Mouse (Mus musculus): ENCODE data around the gene Ugt1a7c. TPM values are rescaled to one million over a fixed set of nuclear protein-coding genes. Genes with fewer than 3 reads are reported as not detected.

Ugt1a7c gene
- polyA plus RNA-seq, 1 experiment from 2014 or later = 1.9 TPM

DNA sequence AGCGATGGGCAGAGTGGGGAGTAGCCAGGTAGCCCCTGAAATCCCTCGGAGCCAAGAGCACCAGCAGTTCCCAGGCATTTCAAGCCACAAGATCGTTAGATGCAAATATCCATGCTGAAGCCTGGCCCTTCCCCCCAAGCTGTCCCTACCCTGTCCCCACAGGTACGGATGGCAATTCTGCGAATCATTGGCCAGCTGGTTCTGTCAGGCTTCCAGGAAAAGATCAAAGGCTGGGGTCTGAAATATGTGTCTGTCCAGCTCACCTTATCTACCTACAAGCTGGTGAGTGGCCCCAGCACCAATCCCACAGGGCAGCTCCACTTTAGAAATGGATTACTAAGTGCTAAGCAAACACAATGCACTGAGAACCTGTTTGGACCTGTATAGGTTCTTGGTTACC is 142.4 kb downstream of the Ugt1a7c start:
- WGBS = 77% methylated on average over 5 of the region's 5 CpGs
- no peak for ATAC-seq

DNA sequence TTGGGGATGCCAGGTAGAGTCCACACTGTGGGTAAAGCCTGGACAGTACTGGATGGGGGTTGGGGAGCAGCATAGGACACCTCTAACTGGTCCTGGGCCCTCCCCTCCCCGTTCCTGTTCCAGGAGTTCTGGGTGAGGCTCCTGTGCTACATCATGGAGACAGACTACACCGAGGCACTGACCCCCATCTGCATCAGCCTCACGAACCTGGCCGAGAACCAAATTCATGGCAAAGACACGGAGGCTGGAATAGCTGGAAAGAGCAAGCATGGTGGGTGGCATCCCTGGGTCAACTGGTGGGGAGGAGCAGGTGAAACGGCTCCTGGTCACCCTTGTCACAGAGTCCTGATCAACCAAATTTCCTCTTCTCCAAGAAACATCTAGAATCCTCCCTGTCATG is 143.9 kb downstream of the Ugt1a7c start:
- WGBS = 81% methylated on average over 6 of the region's 6 CpGs
- H3K4me3 ChIP-seq (ENCODE audit: low read length) = no peak overlapping the region
- H3K4me1 ChIP-seq (ENCODE audit: control insufficient read depth, insufficient read depth, low read depth, low read length) = no peaks in the 10 kb centered on the region
- 0 out of 2 replicates have a peak, but pooled peaks have one; percentile 5 for ATAC-seq
- no peaks in the 10 kb centered on the region for H3K27me3 ChIP-seq (replicated peaks; ENCODE audit: control insufficient read depth, insufficient read depth, low read length)
- H3K4me2 ChIP-seq (ENCODE audit: low read length) = no peak overlapping the region
- H3K9me3 ChIP-seq (ENCODE audit: control insufficient read depth, low read length) = peaks cover 92% of the 10 kb centered on the region
- H3K36me3 ChIP-seq (ENCODE audit: control insufficient read depth, insufficient read depth, low read length) = no peaks in the 10 kb centered on the region
- H3K27ac ChIP-seq (ENCODE audit: low read depth, low read length) = no peak overlapping the region
- H3K9ac ChIP-seq (ENCODE audit: low read depth, low read length) = no peak overlapping the region

More for the DNA sequence above, 142.4 kb downstream of the Ugt1a7c start:
- H3K9me3 ChIP-seq (ENCODE audit: control insufficient read depth, low read length) = peaks cover 95% of the 10 kb centered on the region
- H3K9ac ChIP-seq (ENCODE audit: low read depth, low read length) = no peak overlapping the region
- H3K4me1 ChIP-seq (ENCODE audit: control insufficient read depth, insufficient read depth, low read depth, low read length) = no peaks in the 10 kb centered on the region
- H3K4me3 ChIP-seq (ENCODE audit: low read length) = no peak overlapping the region
- H3K27me3 ChIP-seq (replicated peaks; ENCODE audit: control insufficient read depth, insufficient read depth, low read length) = no peaks in the 10 kb centered on the region
- no peak overlapping the region for H3K4me2 ChIP-seq (ENCODE audit: low read length)
- no peaks in the 10 kb centered on the region for H3K36me3 ChIP-seq (ENCODE audit: control insufficient read depth, insufficient read depth, low read length)
- no peak overlapping the region for H3K27ac ChIP-seq (ENCODE audit: low read depth, low read length)

DNA sequence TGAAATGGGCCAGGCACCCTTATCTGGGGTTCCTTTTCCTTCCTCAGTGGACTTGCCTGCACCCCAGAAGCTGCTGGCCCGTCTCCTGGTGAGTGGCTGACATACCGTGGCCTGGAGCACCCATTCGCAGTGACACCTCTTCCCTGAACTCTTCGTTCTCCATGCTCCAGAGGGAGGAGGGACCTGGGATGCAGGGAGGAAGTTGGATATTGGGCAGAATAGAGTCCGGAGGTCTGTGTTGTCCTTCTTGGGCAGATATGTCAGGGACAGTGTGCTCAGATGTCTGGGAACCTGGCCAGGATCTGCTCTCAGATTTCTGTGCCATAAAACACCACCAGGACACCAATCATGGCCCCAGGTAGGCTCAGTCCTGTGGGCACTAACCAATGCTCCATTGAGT is 145.2 kb downstream of the Ugt1a7c start:
- H3K36me3 ChIP-seq (ENCODE audit: control insufficient read depth, insufficient read depth, low read length) = no peaks in the 10 kb centered on the region
- H3K4me2 ChIP-seq (ENCODE audit: low read length) = no peak overlapping the region
- WGBS = 77% methylated on average over 5 of the region's 5 CpGs
- H3K4me1 ChIP-seq (ENCODE audit: control insufficient read depth, insufficient read depth, low read depth, low read length) = no peaks in the 10 kb centered on the region
- no peak overlapping the region for H3K4me3 ChIP-seq (ENCODE audit: low read length)
- H3K9me3 ChIP-seq (ENCODE audit: control insufficient read depth, low read length) = peaks cover 90% of the 10 kb centered on the region
- H3K27me3 ChIP-seq (replicated peaks; ENCODE audit: control insufficient read depth, insufficient read depth, low read length) = no peaks in the 10 kb centered on the region
- no peak for ATAC-seq
- H3K9ac ChIP-seq (ENCODE audit: low read depth, low read length) = no peak overlapping the region
- H3K27ac ChIP-seq (ENCODE audit: low read depth, low read length) = no peak overlapping the region

DNA sequence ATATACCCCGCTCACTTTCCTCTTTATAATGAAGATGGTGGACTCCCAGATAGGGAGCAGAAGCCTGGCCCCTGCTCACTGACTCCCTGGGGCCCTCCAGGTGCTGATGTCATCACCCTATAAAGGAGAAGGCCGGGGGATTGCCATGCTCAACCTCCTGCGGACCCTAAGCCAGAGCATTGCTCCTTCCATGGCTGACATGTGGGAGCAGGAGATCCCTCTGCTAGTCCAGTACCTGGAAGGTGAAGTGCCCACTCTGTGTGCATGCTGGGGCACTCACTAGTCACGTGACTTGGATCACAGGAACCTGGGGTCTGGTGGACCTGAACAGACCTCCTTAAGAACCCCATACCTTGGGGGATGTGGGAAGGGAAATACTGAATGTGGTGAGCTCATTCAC is 145.7 kb downstream of the Ugt1a7c start:
- Histone ChIP-seq H3K4me1 (ENCODE audit: control insufficient read depth, insufficient read depth, low read depth, low read length) (no peaks in the 10 kb centered on the region), H3K9me3 (ENCODE audit: control insufficient read depth, low read length) (peaks cover 90% of the 10 kb centered on the region), H3K9ac (ENCODE audit: low read depth, low read length) (no peak overlapping the region), H3K27me3 (replicated peaks; ENCODE audit: control insufficient read depth, insufficient read depth, low read length) (no peaks in the 10 kb centered on the region), H3K27ac (ENCODE audit: low read depth, low read length) (no peak overlapping the region), H3K4me2 (ENCODE audit: low read length) (no peak overlapping the region), H3K36me3 (ENCODE audit: control insufficient read depth, insufficient read depth, low read length) (no peaks in the 10 kb centered on the region), H3K4me3 (ENCODE audit: low read length) (no peak overlapping the region)
- 75% methylated on average over 4 of the region's 4 CpGs for WGBS
- ATAC-seq = no peak

DNA sequence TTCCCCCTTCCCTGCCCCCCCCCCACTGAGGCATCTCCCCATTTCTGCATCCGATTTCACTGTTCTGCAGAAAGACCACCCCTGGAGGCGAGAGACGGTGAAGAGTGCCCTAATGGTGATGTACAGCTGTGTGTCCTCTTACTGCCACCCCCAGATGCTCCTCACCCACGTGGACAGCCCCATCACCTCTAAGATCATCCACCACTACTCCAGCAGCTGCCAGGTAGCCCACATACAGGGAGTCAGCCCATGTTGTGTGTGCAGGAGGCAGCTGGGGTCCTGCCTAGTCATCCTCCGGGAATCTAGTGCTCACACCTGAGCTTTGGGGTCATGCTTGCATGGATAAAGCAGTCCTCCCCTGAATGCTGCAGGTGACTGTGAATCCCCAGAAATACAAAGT is 149.0 kb downstream of the Ugt1a7c start:
- no peak for ATAC-seq
- H3K27ac ChIP-seq (ENCODE audit: low read depth, low read length) = no peak overlapping the region
- WGBS = 69% methylated on average over 5 of the region's 5 CpGs
- H3K4me2 ChIP-seq (ENCODE audit: low read length) = no peak overlapping the region
- no peak overlapping the region for H3K4me3 ChIP-seq (ENCODE audit: low read length)
- no peaks in the 10 kb centered on the region for H3K36me3 ChIP-seq (ENCODE audit: control insufficient read depth, insufficient read depth, low read length)
- peaks cover 90% of the 10 kb centered on the region for H3K9me3 ChIP-seq (ENCODE audit: control insufficient read depth, low read length)
- no peak overlapping the region for H3K9ac ChIP-seq (ENCODE audit: low read depth, low read length)
- no peaks in the 10 kb centered on the region for H3K4me1 ChIP-seq (ENCODE audit: control insufficient read depth, insufficient read depth, low read depth, low read length)
- H3K27me3 ChIP-seq (replicated peaks; ENCODE audit: control insufficient read depth, insufficient read depth, low read length) = no peaks in the 10 kb centered on the region

DNA sequence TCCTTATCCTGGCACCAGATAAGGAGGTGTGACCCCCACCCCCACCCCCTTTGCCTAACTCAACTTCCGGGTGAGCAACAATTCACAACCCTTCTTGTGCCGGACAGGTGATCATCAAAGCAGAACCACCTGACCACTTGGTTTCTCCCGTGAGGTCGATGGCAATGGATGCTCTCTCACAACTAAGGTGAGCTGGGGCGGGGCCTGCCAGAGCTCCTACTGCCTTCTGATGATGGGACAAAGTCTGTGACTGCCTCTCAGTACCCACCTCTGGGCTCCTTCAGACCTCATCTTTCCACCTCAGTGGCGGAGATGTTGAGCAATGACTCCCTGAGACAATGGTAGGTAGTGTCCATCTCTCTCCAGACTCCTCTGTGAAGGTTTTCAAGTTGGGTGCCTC is 151.0 kb downstream of the Ugt1a7c start:
- 81% methylated on average over 6 of the region's 6 CpGs for WGBS
- Histone ChIP-seq H3K4me1 (ENCODE audit: control insufficient read depth, insufficient read depth, low read depth, low read length) (no peaks in the 10 kb centered on the region), H3K4me3 (ENCODE audit: low read length) (no peak overlapping the region), H3K27ac (ENCODE audit: low read depth, low read length) (no peak overlapping the region), H3K9me3 (ENCODE audit: control insufficient read depth, low read length) (peaks cover 90% of the 10 kb centered on the region), H3K36me3 (ENCODE audit: control insufficient read depth, insufficient read depth, low read length) (no peaks in the 10 kb centered on the region), H3K4me2 (ENCODE audit: low read length) (no peak overlapping the region), H3K9ac (ENCODE audit: low read depth, low read length) (no peak overlapping the region), H3K27me3 (replicated peaks; ENCODE audit: control insufficient read depth, insufficient read depth, low read length) (no peaks in the 10 kb centered on the region)
- no peak for ATAC-seq

DNA sequence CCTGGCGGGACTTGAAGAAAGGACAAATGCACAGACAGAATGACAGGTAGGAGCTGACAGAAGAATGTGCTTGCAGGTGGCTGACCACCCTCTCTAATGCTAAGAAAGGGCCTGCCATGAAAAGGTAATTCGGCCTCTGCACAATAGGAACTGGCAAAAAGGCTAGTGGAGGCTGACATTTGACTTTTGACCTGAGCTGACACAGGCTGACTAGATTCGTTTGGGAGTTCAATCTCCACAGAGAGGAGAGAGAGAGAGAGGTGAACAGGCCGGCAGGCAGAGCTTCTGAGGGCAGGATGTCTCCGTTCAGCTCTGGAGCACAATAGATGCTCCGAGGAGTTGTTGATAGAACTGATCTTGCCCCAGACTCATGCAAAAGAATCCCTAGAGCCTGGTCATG is 151.5 kb downstream of the Ugt1a7c start:
- Histone ChIP-seq H3K9ac (ENCODE audit: low read depth, low read length) (no peak overlapping the region), H3K4me1 (ENCODE audit: control insufficient read depth, insufficient read depth, low read depth, low read length) (no peaks in the 10 kb centered on the region), H3K4me2 (ENCODE audit: low read length) (no peak overlapping the region), H3K27ac (ENCODE audit: low read depth, low read length) (no peak overlapping the region), H3K9me3 (ENCODE audit: control insufficient read depth, low read length) (peaks cover 90% of the 10 kb centered on the region), H3K36me3 (ENCODE audit: control insufficient read depth, insufficient read depth, low read length) (no peaks in the 10 kb centered on the region), H3K4me3 (ENCODE audit: low read length) (no peak overlapping the region), H3K27me3 (replicated peaks; ENCODE audit: control insufficient read depth, insufficient read depth, low read length) (no peaks in the 10 kb centered on the region)
- ATAC-seq = no peak
- 41% methylated on average over 6 of the region's 6 CpGs for WGBS

DNA sequence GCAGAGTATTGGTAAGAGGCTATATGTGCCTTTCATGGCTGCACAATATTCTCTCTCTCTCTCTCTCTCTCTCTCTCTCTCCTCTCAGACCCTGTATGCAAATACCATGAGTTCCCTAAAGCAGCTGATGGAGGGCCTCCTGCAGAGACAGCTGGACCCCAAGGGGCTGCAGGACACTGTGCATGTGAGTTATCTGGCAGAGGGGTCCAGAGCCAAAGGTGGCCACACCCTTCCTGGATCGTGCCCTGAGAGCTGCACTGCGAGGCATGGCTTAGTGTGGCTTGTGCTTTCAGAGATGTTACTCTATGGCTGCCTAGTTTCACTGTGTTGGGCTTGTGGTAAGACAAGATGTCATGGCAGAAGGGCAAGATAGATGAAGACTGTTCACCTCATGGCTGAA is 152.8 kb downstream of the Ugt1a7c start:
- H3K4me3 ChIP-seq (ENCODE audit: low read length) = no peak overlapping the region
- ATAC-seq = no peak
- WGBS = 51% methylated on average over 2 of the region's 2 CpGs

DNA sequence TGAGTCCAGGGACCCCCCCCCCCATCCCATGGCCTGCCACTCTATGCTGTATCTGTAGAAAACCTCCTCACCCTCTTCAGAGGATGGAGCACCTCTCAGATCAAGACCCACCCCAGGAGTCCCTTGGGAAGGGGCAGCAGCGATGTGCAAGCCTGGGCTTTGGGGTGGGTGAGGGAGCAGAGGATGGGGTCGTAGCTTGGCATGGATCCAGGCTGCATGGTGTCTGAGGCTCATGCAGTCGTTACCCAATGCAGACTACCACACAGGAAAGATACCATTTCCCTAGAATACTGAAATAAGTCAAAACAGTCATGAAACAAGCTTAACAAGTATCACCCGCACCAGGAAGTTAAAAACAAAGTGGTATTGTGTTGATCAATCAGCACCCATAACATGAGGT is 153.8 kb downstream of the Ugt1a7c start:
- Histone ChIP-seq H3K4me1 (ENCODE audit: control insufficient read depth, insufficient read depth, low read depth, low read length) (no peaks in the 10 kb centered on the region), H3K4me3 (ENCODE audit: low read length) (no peak overlapping the region), H3K36me3 (ENCODE audit: control insufficient read depth, insufficient read depth, low read length) (no peaks in the 10 kb centered on the region), H3K27me3 (replicated peaks; ENCODE audit: control insufficient read depth, insufficient read depth, low read length) (no peaks in the 10 kb centered on the region), H3K27ac (ENCODE audit: low read depth, low read length) (no peak overlapping the region), H3K9me3 (ENCODE audit: control insufficient read depth, low read length) (peaks cover 91% of the 10 kb centered on the region), H3K4me2 (ENCODE audit: low read length) (no peak overlapping the region), H3K9ac (ENCODE audit: low read depth, low read length) (no peak overlapping the region)
- whole genome bisulfite sequencing = 73% methylated on average over 4 of the region's 4 CpGs
- ATAC-seq = no peak

More for the DNA sequence above, 152.8 kb downstream of the Ugt1a7c start:
- Histone ChIP-seq H3K9ac (ENCODE audit: low read depth, low read length) (no peak overlapping the region), H3K4me1 (ENCODE audit: control insufficient read depth, insufficient read depth, low read depth, low read length) (no peaks in the 10 kb centered on the region), H3K27ac (ENCODE audit: low read depth, low read length) (no peak overlapping the region), H3K36me3 (ENCODE audit: control insufficient read depth, insufficient read depth, low read length) (no peaks in the 10 kb centered on the region), H3K27me3 (replicated peaks; ENCODE audit: control insufficient read depth, insufficient read depth, low read length) (no peaks in the 10 kb centered on the region), H3K4me2 (ENCODE audit: low read length) (no peak overlapping the region), H3K9me3 (ENCODE audit: control insufficient read depth, low read length) (peaks cover 89% of the 10 kb centered on the region)

DNA sequence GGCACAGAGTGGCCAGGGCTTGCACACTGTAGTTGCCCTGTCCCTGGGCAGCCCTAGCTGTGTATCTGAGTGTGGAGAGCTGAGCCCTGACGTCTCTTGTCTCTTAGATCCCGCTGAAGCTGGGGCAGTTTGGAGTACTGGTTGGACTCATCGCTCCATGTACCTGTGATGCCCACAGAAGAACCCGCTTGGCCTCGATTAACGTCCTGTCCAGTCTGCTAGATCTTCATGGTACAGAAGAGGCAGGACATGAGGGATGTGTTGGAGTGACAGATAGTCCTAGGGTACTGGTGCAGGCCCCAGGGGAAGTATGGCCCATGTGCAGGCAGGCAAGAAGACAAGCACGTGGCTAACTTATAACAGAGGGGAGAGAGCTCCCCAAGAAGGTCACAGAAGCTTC is 154.7 kb downstream of the Ugt1a7c start:
- no peaks in the 10 kb centered on the region for H3K36me3 ChIP-seq (ENCODE audit: control insufficient read depth, insufficient read depth, low read length)
- ATAC-seq = no peak
- H3K4me2 ChIP-seq (ENCODE audit: low read length) = no peak overlapping the region
- no peak overlapping the region for H3K4me3 ChIP-seq (ENCODE audit: low read length)
- no peak overlapping the region for H3K9ac ChIP-seq (ENCODE audit: low read depth, low read length)
- H3K9me3 ChIP-seq (ENCODE audit: control insufficient read depth, low read length) = peaks cover 88% of the 10 kb centered on the region
- no peaks in the 10 kb centered on the region for H3K27me3 ChIP-seq (replicated peaks; ENCODE audit: control insufficient read depth, insufficient read depth, low read length)
- H3K4me1 ChIP-seq (ENCODE audit: control insufficient read depth, insufficient read depth, low read depth, low read length) = no peaks in the 10 kb centered on the region
- 80% methylated on average over 7 of the region's 7 CpGs for WGBS
- no peak overlapping the region for H3K27ac ChIP-seq (ENCODE audit: low read depth, low read length)
